Comparison of ENCODE assay signal across 8 mouse cellular contexts in genomic region chr9:22411002-22411857, GRCm38 (mm10). TPM values are rescaled to one million over a fixed set of nuclear protein-coding genes. Genes with fewer than 3 reads are reported as not detected.
DNase-seq lines count a peak whose midpoint lies in the region; ATAC-seq and TF ChIP-seq lines count a peak whose summit lies in the region.

TSS of gene 9530077C05Rik (plus strand) at chr9:22411513.

- H3K4me3 ChIP-seq in embryonic facial prominence, embryonic 13.5 days = peak within 1 kb of the TSS; percentile 64
- H3K4me3 ChIP-seq in heart, adult 2 months = peak within 1 kb of the TSS; percentile 62
- peak within 1 kb of the TSS; percentile 69 for H3K4me3 ChIP-seq in kidney, adult 2 months (ENCODE audit: insufficient read depth, low read depth, low read length)
- H3K4me3 ChIP-seq in limb, embryonic 11.5 days (ENCODE audit: low read depth, low read length) = peak within 1 kb of the TSS; percentile 45
- H3K4me3 ChIP-seq in midbrain, embryonic 13.5 days (replicated peaks) = peak within 1 kb of the TSS; percentile 61
- peak within 1 kb of the TSS; percentile 66 for H3K4me3 ChIP-seq in small intestine, adult 2 months (ENCODE audit: low read depth, low read length)

- H3K79me2 ChIP-seq in heart, adult 2 months (replicated peaks; ENCODE audit: control insufficient read depth, insufficient read depth, low read length) = no peaks in the 10 kb centered on the region

- H3K36me3 ChIP-seq in embryonic facial prominence, embryonic 13.5 days = no peaks in the 10 kb centered on the region
- H3K36me3 ChIP-seq in heart, adult 2 months (ENCODE audit: control insufficient read depth, insufficient read depth, low read length) = no peaks in the 10 kb centered on the region
- no peaks in the 10 kb centered on the region for H3K36me3 ChIP-seq in kidney, adult 2 months (ENCODE audit: control insufficient read depth, insufficient read depth, low read length)
- H3K36me3 ChIP-seq in limb, embryonic 11.5 days (ENCODE audit: control insufficient read depth, insufficient read depth, low read length) = no peaks in the 10 kb centered on the region
- H3K36me3 ChIP-seq in midbrain, embryonic 13.5 days = no peaks in the 10 kb centered on the region
- no peaks in the 10 kb centered on the region for H3K36me3 ChIP-seq in small intestine, adult 2 months (ENCODE audit: control insufficient read depth, insufficient read depth, low read length)

- peak; percentile 56; the same call in 1 of the 2 replicates for TF ChIP-seq EP300 in heart, adult 2 months (IDR thresholded peaks at IDR 0.05; ENCODE audit: insufficient read depth, low read depth, low read length)

- under 1% methylated on average over 43 of the region's 43 CpGs for WGBS in embryonic facial prominence, embryonic 13.5 days
- WGBS in heart, adult 2 months = 1% methylated on average over 43 of the region's 43 CpGs
- under 1% methylated on average over 43 of the region's 43 CpGs for whole genome bisulfite sequencing in kidney, adult 2 months
- 1% methylated on average over 43 of the region's 43 CpGs for WGBS in limb, embryonic 11.5 days
- WGBS in midbrain, embryonic 13.5 days = 1% methylated on average over 43 of the region's 43 CpGs
- WGBS in small intestine, adult 2 months = under 1% methylated on average over 43 of the region's 43 CpGs

- H3K9ac ChIP-seq in embryonic facial prominence, embryonic 13.5 days = peak within 1 kb of the TSS; percentile 69
- H3K9ac ChIP-seq in heart, adult 2 months (ENCODE audit: low read depth, low read length) = peak within 1 kb of the TSS; percentile 62
- H3K9ac ChIP-seq in limb, embryonic 11.5 days (ENCODE audit: low read length) = peak within 1 kb of the TSS; percentile 58
- peak within 1 kb of the TSS; percentile 76 for H3K9ac ChIP-seq in midbrain, embryonic 13.5 days (replicated peaks)

- H3K27ac ChIP-seq in embryonic facial prominence, embryonic 13.5 days = no peak within 1 kb of the TSS
- H3K27ac ChIP-seq in heart, adult 2 months = peak within 1 kb of the TSS; percentile 4; the same call in 1 of the 2 replicates
- H3K27ac ChIP-seq in kidney, adult 2 months (ENCODE audit: insufficient read depth, low read depth, low read length) = no peak within 1 kb of the TSS
- no peak within 1 kb of the TSS for H3K27ac ChIP-seq in limb, embryonic 11.5 days (replicated peaks; ENCODE audit: low read depth, low read length)
- peak within 1 kb of the TSS; percentile 75 for H3K27ac ChIP-seq in midbrain, embryonic 13.5 days
- H3K27ac ChIP-seq in small intestine, adult 2 months (ENCODE audit: insufficient read depth, low read depth, low read length) = no peak within 1 kb of the TSS

- peak; percentile 96 for ATAC-seq in embryonic facial prominence, embryonic 13.5 days (ENCODE audit: insufficient number of reproducible peaks, insufficient read depth, low FRiP score, low TSS enrichment, low read depth)
- peak; percentile 97 for ATAC-seq in limb, embryonic 11.5 days (ENCODE audit: insufficient number of reproducible peaks, low FRiP score, low TSS enrichment, low read depth)
- peak; percentile 99 for ATAC-seq in midbrain, embryonic 13.5 days

- peak; percentile 97 for DNase-seq in 3T3-L1 (ENCODE audit: low read depth, low spot score)
- peak; percentile 71 to 90 for DNase-seq in adrenal gland, postnatal 4 days (ENCODE audit: low spot score in 2 of 2)
- peak; percentile 96 to 97 for DNase-seq in heart, adult 2 months
- peak; percentile 98 for DNase-seq in kidney, adult 2 months
- DNase-seq in limb, embryonic 11.5 days (ENCODE audit: low spot score) = peak; percentile 98

- TF ChIP-seq POLR2A in heart, adult 2 months (IDR thresholded peaks at IDR 0.05; ENCODE audit: insufficient read depth, low read depth, low read length) = 0 out of 2 replicates have a peak, but pooled peaks have one; percentile 38
- no peak for TF ChIP-seq POLR2A in kidney, adult 2 months (IDR thresholded peaks at IDR 0.05; ENCODE audit: low read depth, low read length)
- 0 out of 2 replicates have a peak, but pooled peaks have one; percentile 31 for TF ChIP-seq POLR2A in small intestine, adult 2 months (IDR thresholded peaks at IDR 0.05; ENCODE audit: low read depth, low read length)

- intact Hi-C loops in heart, adult 2 months (cut with DNase I) = loop anchor here (2.0 to 10.0 kb wide), 5 partner anchors 22 to 346 kb away; partner anchors contain the start of genes Anln and Bbs9

- TF ChIP-seq CTCF in heart, adult 2 months (IDR thresholded peaks at IDR 0.05) = peak; percentile 98
- peak; percentile 92 for TF ChIP-seq CTCF in kidney, adult 2 months (conservative IDR thresholded peaks at IDR 0.05; ENCODE audit: insufficient read depth, insufficient read length, low read depth, low read length)
- peak; percentile 80 for TF ChIP-seq CTCF in small intestine, adult 2 months (IDR thresholded peaks at IDR 0.05; ENCODE audit: extremely low read depth, insufficient read length, insufficient replicate concordance, low read depth, low read length)

- H3K27me3 ChIP-seq in embryonic facial prominence, embryonic 13.5 days = no peaks in the 10 kb centered on the region
- H3K27me3 ChIP-seq in heart, adult 2 months (ENCODE audit: control insufficient read depth, insufficient read depth, low read length) = no peaks in the 10 kb centered on the region
- H3K27me3 ChIP-seq in kidney, adult 2 months (replicated peaks; ENCODE audit: control insufficient read depth, insufficient read depth, low read length) = no peaks in the 10 kb centered on the region
- H3K27me3 ChIP-seq in limb, embryonic 11.5 days (ENCODE audit: control insufficient read depth, insufficient read depth, low read length) = no peaks in the 10 kb centered on the region
- H3K27me3 ChIP-seq in midbrain, embryonic 13.5 days = no peaks in the 10 kb centered on the region
- H3K27me3 ChIP-seq in small intestine, adult 2 months (ENCODE audit: control insufficient read depth, insufficient read depth, low read length) = no peaks in the 10 kb centered on the region

- H3K4me2 ChIP-seq in embryonic facial prominence, embryonic 13.5 days = peak within 1 kb of the TSS; percentile 81
- peak within 1 kb of the TSS; percentile 81 for H3K4me2 ChIP-seq in limb, embryonic 11.5 days (ENCODE audit: low read depth, severe bottlenecking)
- peak within 1 kb of the TSS; percentile 63 for H3K4me2 ChIP-seq in midbrain, embryonic 13.5 days (replicated peaks)

- H3K9me3 ChIP-seq in embryonic facial prominence, embryonic 13.5 days = no peaks in the 10 kb centered on the region
- no peaks in the 10 kb centered on the region for H3K9me3 ChIP-seq in limb, embryonic 11.5 days (ENCODE audit: control insufficient read depth, low read length)
- no peaks in the 10 kb centered on the region for H3K9me3 ChIP-seq in midbrain, embryonic 13.5 days

- peaks cover 2% of the 10 kb centered on the region; the same call in 1 of the 2 replicates for H3K4me1 ChIP-seq in embryonic facial prominence, embryonic 13.5 days
- H3K4me1 ChIP-seq in heart, adult 2 months (ENCODE audit: control insufficient read depth, insufficient read depth, low read length) = no peaks in the 10 kb centered on the region
- H3K4me1 ChIP-seq in kidney, adult 2 months (ENCODE audit: control insufficient read depth, insufficient read depth, low read length) = no peaks in the 10 kb centered on the region
- H3K4me1 ChIP-seq in limb, embryonic 11.5 days (ENCODE audit: control insufficient read depth, insufficient read depth, low read length) = no peaks in the 10 kb centered on the region
- H3K4me1 ChIP-seq in midbrain, embryonic 13.5 days (replicated peaks) = no peaks in the 10 kb centered on the region
- peaks cover 4% of the 10 kb centered on the region for H3K4me1 ChIP-seq in small intestine, adult 2 months (ENCODE audit: control insufficient read depth, insufficient read depth, insufficient read length, low read length)

RNA-seq across cellular contexts. Expression of gene 9530077C05Rik, which starts in this region (rescaled TPM):
- 1 to 10 TPM; 5.2 to 7.6 TPM for total RNA-seq in adrenal gland, postnatal 4 days (2021)
- polyA plus RNA-seq in embryonic facial prominence, embryonic 13.5 days (2015; fragmentation: Nextera tagmentation; extraction: Ambion mirVana) = 3.1 and 4.4 TPM in 2 replicates
- under 1 TPM; 0.29 to 0.50 TPM for total RNA-seq in heart, adult 2 months (2021)
- polyA plus RNA-seq in heart, adult 2 months (2012; rRNA removed) = 0.27 and 0.53 TPM in 2 replicates
- 1.0 and 1.1 TPM in 2 replicates for polyA plus RNA-seq in kidney, adult 2 months (2012; rRNA removed)
- 6.9 and 8.8 TPM in 2 replicates for polyA plus RNA-seq in limb, embryonic 11.5 days (2014; fragmentation: Nextera tagmentation; extraction: Ambion mirVana)
- 9.2 and 9.9 TPM in 2 replicates for polyA plus RNA-seq in midbrain, embryonic 13.5 days (2015; fragmentation: Nextera tagmentation; extraction: Ambion mirVana)
- polyA plus RNA-seq in small intestine, adult 2 months (2012; rRNA removed) = 0.20 and 0.23 TPM in 2 replicates

Comparison
In these comparisons a context has a peak if more than half of its experiments do, and no peak if none do; other contexts are left out.
1. RNA of gene 9530077C05Rik (total RNA-seq): 5.2 to 7.6 TPM in adrenal gland, postnatal 4 days; 0.29 to 0.50 TPM in heart, adult 2 months; every median in the first group is over 4 times any median in the second.
2. Peak in DNase-seq, H3K4me3 ChIP-seq, H3K27ac ChIP-seq and H3K9ac ChIP-seq in heart, adult 2 months; RNA of the gene not detected or under 1 TPM.
3. Peak in every context shown above with its lines, with median percentiles within 50 percentile points of each other: DNase-seq, ATAC-seq, H3K4me2 ChIP-seq, H3K4me3 ChIP-seq, H3K9ac ChIP-seq and CTCF ChIP-seq.